Mouse (Mus musculus): ENCODE data around the gene Hmgxb4. TPM values are rescaled to one million over a fixed set of nuclear protein-coding genes. Genes with fewer than 3 reads are reported as not detected.

Hmgxb4 gene
- total RNA-seq, 2 experiments from 2014 or later: 27.5 to 28.1 TPM

DNA sequence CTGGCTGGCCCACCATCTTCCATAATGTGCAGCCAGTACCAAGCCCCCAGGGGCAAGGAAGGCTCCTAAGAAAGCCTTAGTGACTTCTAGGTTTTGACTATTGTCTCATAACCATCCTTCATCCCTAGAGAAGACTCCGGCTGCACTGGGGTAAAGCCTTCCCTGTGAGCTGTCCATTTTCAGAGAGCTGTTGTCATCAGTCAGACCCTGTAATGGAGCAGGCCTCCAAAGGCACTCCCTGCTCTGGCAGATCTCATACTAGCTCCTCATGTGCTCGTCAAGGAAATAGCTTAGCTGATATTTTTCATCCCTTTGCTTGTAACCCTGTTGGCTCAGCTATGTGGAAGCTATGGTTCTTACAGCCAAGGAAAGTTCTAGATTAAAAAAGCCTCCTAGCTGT, 67.7 kb downstream of the Hmgxb4 start:
- DNase-seq (ENCODE audit: extremely low spot score in 1 of 2, low spot score in 2 of 2): no peak
- intact Hi-C loops (cut with DNase I): no loop called here

- peak in 1 of 2 experiments; percentile 25 for DNase-seq (ENCODE audit: extremely low spot score in 1 of 2, low spot score in 2 of 2)
- intact Hi-C loops (cut with DNase I): no loop called here
Measured at GRCm38 (mm10) chr8:75063290-75063689, 70.1 kb downstream of the Hmgxb4 start.

DNA sequence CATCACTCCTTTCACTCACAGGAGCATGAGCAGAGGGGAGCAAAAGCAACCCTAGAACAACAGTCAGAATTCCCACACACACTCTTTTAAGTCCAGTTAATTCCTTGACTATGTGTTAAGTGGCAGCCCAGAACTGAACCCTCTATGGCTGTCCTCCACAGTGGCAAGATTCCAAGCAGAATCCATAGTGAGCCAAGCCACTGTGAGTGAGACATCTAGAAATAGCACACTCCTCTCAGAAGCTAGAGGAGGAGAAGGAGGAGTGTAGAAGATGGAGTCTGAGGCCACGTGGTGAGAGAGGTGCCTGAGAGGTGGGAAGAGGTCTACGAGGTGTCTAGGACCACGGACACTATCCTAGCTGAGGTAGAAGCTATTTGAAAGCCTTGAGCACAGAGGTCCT, 71.6 kb downstream of the Hmgxb4 start:
- no peak for DNase-seq (ENCODE audit: extremely low spot score in 1 of 2, low spot score in 2 of 2)
- intact Hi-C loops (cut with DNase I): no loop called here

DNA sequence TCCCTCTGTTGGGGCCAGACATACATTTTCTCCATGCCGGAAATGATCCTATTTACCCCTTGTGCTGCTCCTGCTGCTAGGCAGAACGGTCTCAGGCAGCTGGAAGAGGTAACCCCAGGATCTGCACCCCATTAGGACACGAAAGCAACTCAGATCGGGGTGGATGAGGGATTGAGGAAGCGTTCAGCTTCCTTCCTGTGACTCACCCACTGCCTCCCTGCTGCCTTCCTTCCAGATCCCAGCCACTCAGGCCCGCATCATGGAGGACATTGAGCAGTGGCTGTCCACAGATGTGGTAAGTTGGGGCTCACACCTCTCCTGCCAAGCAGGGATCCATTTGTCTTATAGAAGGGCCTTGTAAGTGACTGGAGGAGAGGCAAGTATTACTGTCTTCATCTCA, 74.1 kb downstream of the Hmgxb4 start:
- no peak for DNase-seq (ENCODE audit: extremely low spot score in 1 of 2, low spot score in 2 of 2)
- intact Hi-C loops (cut with DNase I): no loop called here

DNA sequence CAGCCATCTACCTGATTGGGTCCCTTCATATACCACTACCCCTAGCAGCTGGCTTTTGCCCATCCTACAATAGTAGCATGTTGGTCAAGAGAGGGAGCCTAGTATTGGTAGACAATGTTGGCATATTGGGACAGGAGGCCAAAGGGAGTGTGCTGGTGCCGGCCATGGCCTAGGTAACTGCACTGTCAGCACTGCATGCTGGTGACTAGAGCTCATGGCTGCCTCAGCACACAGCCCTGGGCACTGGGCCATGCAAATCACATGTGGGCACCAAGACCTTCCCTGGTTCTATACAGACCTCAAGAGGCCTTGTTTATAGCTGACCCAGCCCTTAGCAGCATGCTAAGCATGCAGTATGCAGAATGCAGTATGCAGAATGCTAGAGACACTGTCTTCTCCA, 77.1 kb downstream of the Hmgxb4 start:
- intact Hi-C loops (cut with DNase I): loop anchor here (5.0 kb wide), 1 partner anchor 162 kb away; no protein-coding TSS in a partner anchor
- no peak for DNase-seq (ENCODE audit: extremely low spot score in 1 of 2, low spot score in 2 of 2)

- DNase-seq (ENCODE audit: extremely low spot score in 1 of 2, low spot score in 2 of 2): peak; percentile 70 to 84
- intact Hi-C loops (cut with DNase I): loop anchor here (1.0 to 5.0 kb wide), 4 partner anchors 37 to 201 kb away; partner anchors contain the start of gene Mcm5
Measured at GRCm38 (mm10) chr8:75071627-75072346, 78.6 kb downstream of the Hmgxb4 start.

- intact Hi-C loops (cut with DNase I): loop anchor here (5.0 kb wide), 1 partner anchor 157 kb away; no protein-coding TSS in a partner anchor
- no peak for DNase-seq (ENCODE audit: extremely low spot score in 1 of 2, low spot score in 2 of 2)
Measured at GRCm38 (mm10) chr8:75074876-75075275, 81.7 kb downstream of the Hmgxb4 start.

GRCm38 (mm10) chr8:75078215-75078614, 85.1 kb downstream of the Hmgxb4 start:
- DNase-seq (ENCODE audit: extremely low spot score in 1 of 2, low spot score in 2 of 2): no peak
- intact Hi-C loops (cut with DNase I): no loop called here

- intact Hi-C loops (cut with DNase I): no loop called here
- DNase-seq (ENCODE audit: extremely low spot score in 1 of 2, low spot score in 2 of 2): no peak
Measured at GRCm38 (mm10) chr8:75078851-75079250, 85.7 kb downstream of the Hmgxb4 start.

Other genes with a start within 250 kb of the Hmgxb4 start
- not detected for gene Isx, start 120.2 kb upstream of the Hmgxb4 start, total RNA-seq (2021)
- gene Tom1, start 40.3 kb downstream of the Hmgxb4 start, total RNA-seq (2021): 10 to 100 TPM; 34.4 to 42.1 TPM
- gene Hmox1, start 100.3 kb downstream of the Hmgxb4 start, total RNA-seq (2021): 1 to 10 TPM; 4.6 to 4.7 TPM
- gene Mcm5, start 116.2 kb downstream of the Hmgxb4 start, total RNA-seq (2021): 10 to 100 TPM in 1 of 2 experiments, 1 to 10 TPM in 1; 9.3 to 10.4 TPM
- gene Rasd2, start 220.6 kb downstream of the Hmgxb4 start, total RNA-seq (2021): 10 to 100 TPM; 33.5 to 46.8 TPM

Measured in left cerebral cortex, postnatal 10 days (tissue).